Mouse (Mus musculus) lung, postnatal 0 days (tissue): ENCODE results near the gene Phlpp1.

Source experiments
- CTCF ChIP-seq: IDR thresholded peaks from 2 replicates; pipeline ENCODE4 v1.5.1; 2016; ENCODE audit warnings: antibody characterized with exemption, mild to moderate bottlenecking
- EP300 ChIP-seq: IDR thresholded peaks from 2 replicates; pipeline ENCODE4 v1.6.1; 2016; ENCODE audit warnings: antibody characterized with exemption, mild to moderate bottlenecking, control low read depth

DNA sequence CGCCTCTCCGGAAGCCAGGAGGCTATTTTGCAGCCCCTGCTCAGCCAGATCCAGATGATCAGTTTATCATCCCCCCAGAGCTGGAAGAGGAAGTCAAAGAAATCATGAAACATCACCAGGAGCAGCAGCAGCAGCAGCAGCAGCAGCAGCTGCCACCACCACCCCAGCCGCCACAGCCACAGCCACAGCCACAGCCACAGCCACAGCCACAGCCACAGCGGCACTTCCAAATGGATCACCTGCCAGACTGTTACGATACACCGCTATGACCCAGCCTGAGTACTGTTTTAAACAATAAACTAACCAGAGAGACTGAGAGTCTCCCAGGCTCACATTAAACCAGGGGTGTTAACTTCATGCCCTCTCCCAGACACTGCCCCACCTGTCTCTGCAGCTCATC is 221.5 kb downstream of the Phlpp1 start:
- no peak for TF ChIP-seq CTCF
- no peak for TF ChIP-seq EP300
